Comparison of ENCODE assay signal across 29 mouse cellular contexts in the genomic region with DNA sequence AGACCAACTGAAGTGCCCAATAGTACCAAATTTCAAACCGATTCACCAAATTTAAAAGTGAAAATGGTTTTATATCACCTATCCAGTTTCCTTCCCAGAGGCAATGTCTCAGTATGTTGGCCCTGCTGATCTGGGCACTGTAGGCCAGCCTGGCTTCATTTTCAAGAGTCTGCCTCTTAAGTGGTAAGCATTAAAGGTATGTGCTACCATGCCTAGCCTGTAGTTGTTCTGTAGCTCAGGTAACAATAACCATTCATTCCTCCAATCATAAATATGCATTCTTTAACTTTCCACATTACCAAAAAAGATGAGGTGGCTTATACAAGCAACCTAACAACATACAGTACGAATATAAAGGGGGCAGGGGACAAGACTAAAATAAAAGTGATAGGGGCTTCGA. TPM values are rescaled to one million over a fixed set of nuclear protein-coding genes. Genes with fewer than 3 reads are reported as not detected.
DNase-seq lines count a peak whose midpoint lies in the region; ATAC-seq and TF ChIP-seq lines count a peak whose summit lies in the region.
"Had no signal": no experiment of that assay in that cellular context is flagged by ENCODE, and none has a peak within 500 bp of the region (broad histone marks: within the 10 kb centered on the region; RNA-seq: fewer than 3 reads in every experiment).

No protein-coding gene starts in this region.

- no peak for TF ChIP-seq EP300 in liver, postnatal 0 days (IDR thresholded peaks at IDR 0.05; ENCODE audit: low read depth)

- no peaks in the 10 kb centered on the region for H3K27me3 ChIP-seq in forebrain, embryonic 11.5 days (ENCODE audit: control insufficient read depth, insufficient read depth, low read length)
- H3K27me3 ChIP-seq in forebrain, embryonic 16.5 days (replicated peaks; ENCODE audit: control insufficient read depth, insufficient read depth, low read length), result no peaks in the 10 kb centered on the region
- no peaks in the 10 kb centered on the region for H3K27me3 ChIP-seq in liver, embryonic 15.5 days
- H3K27me3 ChIP-seq in liver, postnatal 0 days (ENCODE audit: insufficient read depth, low read length), result no peaks in the 10 kb centered on the region
- H3K27me3 ChIP-seq: embryonic facial prominence, embryonic 13.5 days; forebrain, embryonic 12.5 days; hindbrain, embryonic 13.5 days; lung, embryonic 15.5 days; neural tube, embryonic 12.5 days had no signal

- H3K36me3 ChIP-seq in forebrain, embryonic 11.5 days (ENCODE audit: control insufficient read depth, insufficient read depth, low read length), result peaks cover 5% of the 10 kb centered on the region; the same call in 1 of the 2 replicates
- no peaks in the 10 kb centered on the region; the same call in 1 of the 2 replicates for H3K36me3 ChIP-seq in forebrain, embryonic 16.5 days (ENCODE audit: control insufficient read depth, insufficient read depth)
- peaks cover 73% of the 10 kb centered on the region for H3K36me3 ChIP-seq in liver, embryonic 15.5 days (replicated peaks)
- H3K36me3 ChIP-seq in liver, postnatal 0 days (replicated peaks; ENCODE audit: insufficient read depth, low read length), result peaks cover 49% of the 10 kb centered on the region
- H3K36me3 ChIP-seq in ES-E14 (ENCODE audit: control insufficient read depth, insufficient read depth, low read length, poor library complexity, severe bottlenecking), result peaks cover 10% of the 10 kb centered on the region
- H3K36me3 ChIP-seq: hindbrain, embryonic 13.5 days; neural tube, embryonic 12.5 days had no signal

- DNase-seq in forebrain, embryonic 11.5 days (ENCODE audit: low spot score), result peak; percentile 45
- no peak for DNase-seq in liver, postnatal 0 days
- no peak for DNase-seq in ES-E14 (ENCODE audit: low read depth, low spot score)
- no peak for DNase-seq in lung, adult 18-20 months
- DNase-seq: adrenal gland, postnatal 14 days; cerebellum, adult 11 months; cerebellum, adult 9-11 months; gastrocnemius, postnatal 10 days; heart, postnatal 4 days; kidney, adult 9 months; kidney, postnatal 14 days; liver; lung, postnatal 4 days; right cerebral cortex, adult 18-20 months; right cerebral cortex, postnatal 4 days; thymus, adult 2 months; thymus, postnatal 36 days had no signal

- in situ Hi-C loops in ES-E14 (cut with MboI; ENCODE audit: low sequenced_read_pairs in 2 of 2, unreplicated experiment in 2 of 2), result no loop called here

- no peak for TF ChIP-seq CTCF in liver, postnatal 0 days (IDR thresholded peaks at IDR 0.05; ENCODE audit: low read depth)

- no peak for ATAC-seq in forebrain, embryonic 11.5 days (replicated peaks; ENCODE audit: low FRiP score)
- no peak for ATAC-seq in forebrain, embryonic 16.5 days
- no peak for ATAC-seq in liver, embryonic 15.5 days (ENCODE audit: insufficient read depth)
- no peak for ATAC-seq in liver, postnatal 0 days
- ATAC-seq in megakaryocyte-erythroid progenitor cell, adult 5-6 weeks (replicated peaks; ENCODE audit: low FRiP score, low TSS enrichment, poor library complexity, severe bottlenecking), result peak; percentile 25; the same call in 1 of the 2 replicates
- ATAC-seq: intestine, embryonic 16.5 days had no signal

- H3K4me1 ChIP-seq in forebrain, embryonic 11.5 days (replicated peaks; ENCODE audit: control insufficient read depth, insufficient read depth, low read length), result no peaks in the 10 kb centered on the region
- H3K4me1 ChIP-seq in forebrain, embryonic 16.5 days (replicated peaks; ENCODE audit: control insufficient read depth, insufficient read depth, low read length), result peaks cover 3% of the 10 kb centered on the region; the same call in 1 of the 2 replicates
- peaks cover 40% of the 10 kb centered on the region for H3K4me1 ChIP-seq in liver, embryonic 15.5 days (replicated peaks)
- 0 out of 2 replicates have a peak, but pooled peaks cover 5% of the 10 kb centered on the region for H3K4me1 ChIP-seq in liver, postnatal 0 days (ENCODE audit: insufficient read depth)
- H3K4me1 ChIP-seq in ES-E14 (ENCODE audit: control insufficient read depth in 2 of 2, insufficient read depth in 2 of 2, low read length in 2 of 2, poor library complexity in 1 of 2), result 0 out of 4 replicates have a peak, but pooled peaks cover 0 to 2% of the 10 kb centered on the region in 2 experiments
- H3K4me1 ChIP-seq: neural tube, embryonic 12.5 days had no signal

- H3K4me2 ChIP-seq in forebrain, embryonic 11.5 days (ENCODE audit: low read depth, low read length, severe bottlenecking), result no peak overlapping the region
- no peak overlapping the region for H3K4me2 ChIP-seq in forebrain, embryonic 16.5 days (ENCODE audit: low read length)
- no peak overlapping the region for H3K4me2 ChIP-seq in liver, embryonic 15.5 days
- H3K4me2 ChIP-seq in liver, postnatal 0 days (ENCODE audit: low read depth, low read length), result no peak overlapping the region
- H3K4me2 ChIP-seq: embryonic facial prominence, embryonic 13.5 days; forebrain, embryonic 12.5 days; heart, embryonic 11.5 days; hindbrain, embryonic 13.5 days; lung, embryonic 15.5 days; midbrain, embryonic 11.5 days; neural tube, embryonic 12.5 days had no signal

- no peaks in the 10 kb centered on the region for H3K9me3 ChIP-seq in forebrain, embryonic 11.5 days (ENCODE audit: control insufficient read depth, low read length)
- H3K9me3 ChIP-seq in forebrain, embryonic 16.5 days (ENCODE audit: control insufficient read depth, low read length), result no peaks in the 10 kb centered on the region
- no peaks in the 10 kb centered on the region for H3K9me3 ChIP-seq in liver, embryonic 15.5 days (replicated peaks)
- H3K9me3 ChIP-seq in liver, postnatal 0 days (ENCODE audit: low read length), result no peaks in the 10 kb centered on the region
- no peaks in the 10 kb centered on the region for H3K9me3 ChIP-seq in ES-E14 (ENCODE audit: control insufficient read depth, insufficient read depth, low read depth, low read length)
- H3K9me3 ChIP-seq: embryonic facial prominence, embryonic 13.5 days; forebrain, embryonic 12.5 days; hindbrain, embryonic 13.5 days; lung, embryonic 15.5 days; neural tube, embryonic 12.5 days had no signal

- H3K4me3 ChIP-seq in forebrain, embryonic 11.5 days (ENCODE audit: low read depth, low read length), result no peak overlapping the region
- no peak overlapping the region for H3K4me3 ChIP-seq in forebrain, embryonic 16.5 days (replicated peaks; ENCODE audit: low read length)
- H3K4me3 ChIP-seq in liver, embryonic 15.5 days (replicated peaks), result no peak overlapping the region
- no peak overlapping the region for H3K4me3 ChIP-seq in liver, postnatal 0 days (ENCODE audit: low read depth, low read length)
- H3K4me3 ChIP-seq in ES-E14 (ENCODE audit: insufficient read depth in 1 of 2, low read depth in 1 of 2, low read length in 2 of 2, poor library complexity in 1 of 2, severe bottlenecking in 1 of 2), result no peak overlapping the region
- H3K4me3 ChIP-seq: embryonic facial prominence, embryonic 13.5 days; forebrain, embryonic 12.5 days; hindbrain, embryonic 13.5 days; lung, embryonic 15.5 days; myocyte; neural tube, embryonic 12.5 days had no signal

- WGBS in forebrain, embryonic 11.5 days, result 90% methylated on average over 3 of the region's 3 CpGs
- WGBS in forebrain, embryonic 16.5 days, result 89% methylated on average over 3 of the region's 3 CpGs
- WGBS in liver, embryonic 15.5 days (ENCODE audit: insufficient replicate concordance), result 84% methylated on average over 3 of the region's 3 CpGs
- WGBS in liver, postnatal 0 days (ENCODE audit: insufficient replicate concordance), result 85% methylated on average over 3 of the region's 3 CpGs

- no peak overlapping the region for H3K27ac ChIP-seq in forebrain, embryonic 11.5 days (ENCODE audit: low read depth, low read length)
- H3K27ac ChIP-seq in forebrain, embryonic 16.5 days (ENCODE audit: low read length), result no peak overlapping the region
- H3K27ac ChIP-seq in liver, embryonic 15.5 days (replicated peaks), result 0 out of 2 replicates have a peak overlapping the region, but pooled peaks have one; percentile 51
- no peak overlapping the region for H3K27ac ChIP-seq in liver, postnatal 0 days (ENCODE audit: low read depth)
- no peak overlapping the region for H3K27ac ChIP-seq in ES-E14 (ENCODE audit: insufficient read depth, low read depth, low read length, poor library complexity, severe bottlenecking)
- H3K27ac ChIP-seq: embryonic facial prominence, embryonic 13.5 days; forebrain, embryonic 12.5 days; hindbrain, embryonic 13.5 days; lung, embryonic 15.5 days; neural tube, embryonic 12.5 days had no signal

- no peak overlapping the region for H3K9ac ChIP-seq in forebrain, embryonic 11.5 days (ENCODE audit: low read length)
- no peak overlapping the region for H3K9ac ChIP-seq in forebrain, embryonic 16.5 days (replicated peaks; ENCODE audit: low read depth, low read length)
- no peak overlapping the region for H3K9ac ChIP-seq in liver, embryonic 15.5 days
- H3K9ac ChIP-seq in liver, postnatal 0 days (replicated peaks), result no peak overlapping the region
- H3K9ac ChIP-seq in ES-E14 (ENCODE audit: insufficient read depth, low read depth, low read length, poor library complexity, severe bottlenecking), result no peak overlapping the region
- H3K9ac ChIP-seq: embryonic facial prominence, embryonic 13.5 days; forebrain, embryonic 12.5 days; hindbrain, embryonic 13.5 days; lung, embryonic 15.5 days; neural tube, embryonic 12.5 days had no signal

TF ChIP-seq in ES-E14, 5 proteins besides CTCF, POLR2A, EP300 and RAD21 (continues in another document):
- TF ChIP-seq MAFK (IDR thresholded peaks at IDR 0.05; ENCODE audit: insufficient read depth, low read depth, low read length) (no peak), ZC3H11A (IDR thresholded peaks at IDR 0.05; ENCODE audit: borderline replicate concordance, low read depth, low read length) (no peak)

RNA-seq across cellular contexts. Expression of a gene that starts 6.0 kb away (rescaled TPM):
- 626 and 749 TPM in 2 replicates for polyA plus RNA-seq in forebrain, embryonic 11.5 days (2014; fragmentation: Nextera tagmentation; extraction: Ambion mirVana)
- 168 and 177 TPM in 2 replicates for polyA plus RNA-seq in forebrain, embryonic 16.5 days (2015; fragmentation: Nextera tagmentation; extraction: Ambion mirVana)
- polyA plus RNA-seq in liver, embryonic 15.5 days (2015; fragmentation: Nextera tagmentation; extraction: Ambion mirVana), result 204 and 283 TPM in 2 replicates
- polyA plus RNA-seq in liver, postnatal 0 days (2015; fragmentation: Nextera tagmentation; extraction: Ambion mirVana), result 323 and 339 TPM in 2 replicates
- 144 and 190 TPM in 2 replicates for total RNA-seq in ES-E14 (2012; rRNA removed)
- total RNA-seq in megakaryocyte-erythroid progenitor cell, adult 5-6 weeks (2014; fragmentation: Nextera tagmentation), result 452 and 588 TPM in 2 replicates
- 396 and 475 TPM in 2 replicates for total RNA-seq in megakaryocyte-erythroid progenitor cell, adult 5-6 weeks (2017)

RNA-seq across cellular contexts. Expression of a gene that starts 30.1 kb away (rescaled TPM):
- polyA plus RNA-seq in forebrain, embryonic 11.5 days (2014; fragmentation: Nextera tagmentation; extraction: Ambion mirVana), result 131 and 140 TPM in 2 replicates
- 53.1 and 64.3 TPM in 2 replicates for polyA plus RNA-seq in forebrain, embryonic 16.5 days (2015; fragmentation: Nextera tagmentation; extraction: Ambion mirVana)
- polyA plus RNA-seq in liver, embryonic 15.5 days (2015; fragmentation: Nextera tagmentation; extraction: Ambion mirVana), result 13.6 and 13.9 TPM in 2 replicates
- 9.7 and 11.8 TPM in 2 replicates for polyA plus RNA-seq in liver, postnatal 0 days (2015; fragmentation: Nextera tagmentation; extraction: Ambion mirVana)
- 61.5 and 76.8 TPM in 2 replicates for total RNA-seq in ES-E14 (2012; rRNA removed)
- 18.0 and 22.8 TPM in 2 replicates for total RNA-seq in megakaryocyte-erythroid progenitor cell, adult 5-6 weeks (2014; fragmentation: Nextera tagmentation)
- total RNA-seq in megakaryocyte-erythroid progenitor cell, adult 5-6 weeks (2017), result 83.8 and 89.2 TPM in 2 replicates
